Mouse (Mus musculus): ENCODE measurements around the gene Sin3a. TPM values are rescaled to one million over a fixed set of nuclear protein-coding genes. Genes with fewer than 3 reads are reported as not detected.

Sin3a gene
- polyA plus RNA-seq, 1 experiment from 2014 or later = 33.9 TPM

GRCm38 (mm10) chr9:57074822-57075603 lies 3.2 kb downstream of the Sin3a start:
- Histone ChIP-seq H3K36me3 (no peaks in the 10 kb centered on the region), H3K9ac (peak overlapping the region; percentile 60), H3K4me1 (peaks cover 29% of the 10 kb centered on the region), H3K27me3 (no peaks in the 10 kb centered on the region), H3K27ac (peak overlapping the region; percentile 100), H3K4me3 (peak overlapping the region; percentile 83), H3K4me2 (peak overlapping the region; percentile 84), H3K9me3 (no peaks in the 10 kb centered on the region)
- 3% methylated on average over 17 of the region's 17 CpGs for WGBS
- ATAC-seq (ENCODE audit: borderline replicate concordance, extremely low read depth, low FRiP score, low TSS enrichment) = no peak

GRCm38 (mm10) chr9:57075681-57076381 lies 4.0 kb downstream of the Sin3a start:
- Histone ChIP-seq H3K4me1 (peaks cover 22% of the 10 kb centered on the region), H3K4me2 (peak overlapping the region; percentile 84), H3K9me3 (no peaks in the 10 kb centered on the region), H3K27me3 (no peaks in the 10 kb centered on the region), H3K4me3 (peak overlapping the region; percentile 83), H3K36me3 (no peaks in the 10 kb centered on the region), H3K27ac (peak overlapping the region; percentile 100), H3K9ac (peak overlapping the region; percentile 60)
- ATAC-seq (ENCODE audit: borderline replicate concordance, extremely low read depth, low FRiP score, low TSS enrichment) = peak; percentile 85
- WGBS = under 1% methylated on average over 43 of the region's 43 CpGs

- Histone ChIP-seq H3K27me3 (no peaks in the 10 kb centered on the region), H3K4me3 (peak overlapping the region; percentile 83), H3K4me1 (peaks cover 20% of the 10 kb centered on the region), H3K4me2 (peak overlapping the region; percentile 84), H3K9me3 (no peaks in the 10 kb centered on the region), H3K9ac (peak overlapping the region; percentile 77), H3K36me3 (no peaks in the 10 kb centered on the region), H3K27ac (peak overlapping the region; percentile 98)
- WGBS = under 1% methylated on average over 61 of the region's 72 CpGs
- ATAC-seq (ENCODE audit: borderline replicate concordance, extremely low read depth, low FRiP score, low TSS enrichment) = peak; percentile 28
These were observed 5.1 kb downstream of the Sin3a start for GRCm38 (mm10) chr9:57076701-57077660.

- H3K4me3 ChIP-seq = no peak overlapping the region
- 72% methylated on average over 3 of the region's 3 CpGs for WGBS
- ATAC-seq (ENCODE audit: borderline replicate concordance, extremely low read depth, low FRiP score, low TSS enrichment) = no peak
These were observed 10.4 kb downstream of the Sin3a start for GRCm38 (mm10) chr9:57082236-57082635.

GRCm38 (mm10) chr9:57117261-57117755 lies 45.5 kb downstream of the Sin3a start:
- no peaks in the 10 kb centered on the region for H3K27me3 ChIP-seq
- WGBS = 88% methylated on average over 13 of the region's 13 CpGs
- H3K27ac ChIP-seq = no peak overlapping the region

More at GRCm38 (mm10) chr9:57082236-57082635, 10.4 kb downstream of the Sin3a start:
- Histone ChIP-seq H3K9ac (no peak overlapping the region), H3K27me3 (no peaks in the 10 kb centered on the region), H3K4me1 (peaks cover 10% of the 10 kb centered on the region), H3K27ac (no peak overlapping the region), H3K9me3 (no peaks in the 10 kb centered on the region), H3K4me2 (no peak overlapping the region), H3K36me3 (peaks cover 8% of the 10 kb centered on the region)

GRCm38 (mm10) chr9:57129641-57130040 lies 57.8 kb downstream of the Sin3a start:
- Histone ChIP-seq H3K4me2 (peak overlapping the region; percentile 88), H3K36me3 (peaks cover 39% of the 10 kb centered on the region), H3K4me1 (peaks cover 14% of the 10 kb centered on the region), H3K27ac (no peak overlapping the region), H3K9ac (no peak overlapping the region), H3K9me3 (no peaks in the 10 kb centered on the region), H3K27me3 (no peaks in the 10 kb centered on the region), H3K4me3 (peak overlapping the region; percentile 69)
- no peak for ATAC-seq (ENCODE audit: borderline replicate concordance, extremely low read depth, low FRiP score, low TSS enrichment)

More at GRCm38 (mm10) chr9:57117261-57117755, 45.5 kb downstream of the Sin3a start:
- no peaks in the 10 kb centered on the region for H3K4me1 ChIP-seq
- H3K4me3 ChIP-seq = no peak overlapping the region
- no peak for ATAC-seq (ENCODE audit: borderline replicate concordance, extremely low read depth, low FRiP score, low TSS enrichment)
- H3K4me2 ChIP-seq = no peak overlapping the region
- H3K9me3 ChIP-seq = no peaks in the 10 kb centered on the region
- H3K9ac ChIP-seq = no peak overlapping the region
- peaks cover 86% of the 10 kb centered on the region for H3K36me3 ChIP-seq

GRCm38 (mm10) chr9:57130577-57131433 lies 59.0 kb downstream of the Sin3a start, which contains the start of gene Man2c1:
TSS of gene Man2c1 (plus strand) at chr9:57130690.
- H3K4me2 ChIP-seq = peak within 1 kb of the TSS; percentile 88
- H3K4me1 ChIP-seq = peaks cover 14% of the 10 kb centered on the region
- under 1% methylated on average over 55 of the region's 58 CpGs for WGBS
- H3K9me3 ChIP-seq = no peaks in the 10 kb centered on the region
- ATAC-seq (ENCODE audit: borderline replicate concordance, extremely low read depth, low FRiP score, low TSS enrichment) = peak; percentile 93
- H3K4me3 ChIP-seq = peak within 1 kb of the TSS; percentile 69
- peaks cover 34% of the 10 kb centered on the region for H3K36me3 ChIP-seq
- H3K27me3 ChIP-seq = no peaks in the 10 kb centered on the region
- H3K27ac ChIP-seq = peak within 1 kb of the TSS; percentile 96
- peak within 1 kb of the TSS; percentile 80 for H3K9ac ChIP-seq

GRCm38 (mm10) chr9:57137246-57137645 lies 65.4 kb downstream of the Sin3a start:
- Histone ChIP-seq H3K4me2 (no peak overlapping the region), H3K4me3 (no peak overlapping the region), H3K27me3 (no peaks in the 10 kb centered on the region), H3K4me1 (no peaks in the 10 kb centered on the region), H3K9me3 (no peaks in the 10 kb centered on the region), H3K36me3 (peaks cover 51% of the 10 kb centered on the region), H3K9ac (no peak overlapping the region), H3K27ac (no peak overlapping the region)
- no peak for ATAC-seq (ENCODE audit: borderline replicate concordance, extremely low read depth, low FRiP score, low TSS enrichment)
- 81% methylated on average over 6 of the region's 6 CpGs for WGBS

- WGBS = 78% methylated on average over 9 of the region's 9 CpGs
- Histone ChIP-seq H3K36me3 (peaks cover 52% of the 10 kb centered on the region), H3K4me3 (no peak overlapping the region)
These were observed 65.9 kb downstream of the Sin3a start for GRCm38 (mm10) chr9:57137777-57138176.

GRCm38 (mm10) chr9:57138507-57138906 lies 66.7 kb downstream of the Sin3a start:
- H3K9ac ChIP-seq = no peak overlapping the region
- ATAC-seq (ENCODE audit: borderline replicate concordance, extremely low read depth, low FRiP score, low TSS enrichment) = no peak
- no peak overlapping the region for H3K27ac ChIP-seq
- no peak overlapping the region for H3K4me2 ChIP-seq
- H3K4me1 ChIP-seq = no peaks in the 10 kb centered on the region
- peaks cover 57% of the 10 kb centered on the region for H3K36me3 ChIP-seq
- H3K27me3 ChIP-seq = no peaks in the 10 kb centered on the region
- H3K4me3 ChIP-seq = no peak overlapping the region
- 90% methylated on average over 6 of the region's 6 CpGs for WGBS
- no peaks in the 10 kb centered on the region for H3K9me3 ChIP-seq

More at GRCm38 (mm10) chr9:57137777-57138176, 65.9 kb downstream of the Sin3a start:
- Histone ChIP-seq H3K27me3 (no peaks in the 10 kb centered on the region), H3K27ac (no peak overlapping the region), H3K4me1 (no peaks in the 10 kb centered on the region), H3K9ac (no peak overlapping the region), H3K9me3 (no peaks in the 10 kb centered on the region), H3K4me2 (no peak overlapping the region)
- ATAC-seq (ENCODE audit: borderline replicate concordance, extremely low read depth, low FRiP score, low TSS enrichment) = no peak
